Mouse (Mus musculus): ENCODE measurements at regions not wholly inside any gene's neighbourhood (a gene's known extent, or its start where the extent isn't known, plus 50 kb on each side); places are given as distances from the start of the nearest gene placed in this dataset.

DNA sequence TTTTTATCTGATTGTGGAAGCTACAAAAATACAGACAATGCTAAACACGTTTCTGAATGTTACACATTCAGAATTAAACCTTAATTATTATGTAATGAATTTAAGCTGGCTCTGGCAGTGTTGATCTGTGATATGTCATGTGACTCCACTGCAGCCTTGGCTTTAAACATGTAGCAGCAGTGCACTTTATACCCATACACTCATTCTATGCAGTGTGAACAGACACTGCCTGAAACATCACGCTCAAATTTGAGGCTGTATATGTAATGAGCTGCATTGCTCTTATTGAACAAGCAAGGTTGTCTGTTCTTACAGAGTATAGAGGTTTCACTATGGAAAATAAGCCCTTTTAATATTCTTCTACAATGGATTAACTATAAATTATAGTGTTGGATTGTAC, 235.9 kb upstream of the Zfp804b start:
- TF ChIP-seq CTCF (IDR thresholded peaks at IDR 0.05; ENCODE audit: control insufficient read depth, insufficient read depth, insufficient replicate concordance, low read depth, low read length) = no peak
- no peak for TF ChIP-seq POLR2A (IDR thresholded peaks at IDR 0.05; ENCODE audit: control insufficient read depth, low read depth, low read length)

All from testis, adult 2 months (tissue).